Comparison of ENCODE assay signal across 11 mouse cellular contexts in the genomic region with DNA sequence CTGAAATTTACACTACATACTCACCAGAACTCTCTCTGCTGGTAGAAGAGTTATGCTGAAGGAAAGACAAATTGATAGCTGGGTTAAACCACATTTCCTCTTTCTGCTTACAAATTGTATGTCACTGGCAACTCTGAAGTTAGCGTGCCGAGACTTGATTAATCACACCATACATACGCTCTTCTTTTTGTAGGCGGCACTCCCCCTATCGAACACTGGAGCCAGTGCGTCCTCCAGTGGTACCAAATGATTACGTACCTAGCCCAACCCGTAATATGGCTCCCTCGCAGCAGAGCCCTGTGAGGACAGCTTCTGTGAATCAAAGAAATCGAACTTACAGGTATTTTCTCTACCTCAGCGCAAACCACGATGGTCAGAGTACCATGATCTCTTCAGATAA. TPM values are rescaled to one million over a fixed set of nuclear protein-coding genes. Genes with fewer than 3 reads are reported as not detected.
DNase-seq lines count a peak whose midpoint lies in the region; ATAC-seq and TF ChIP-seq lines count a peak whose summit lies in the region.
"Had no signal": no experiment of that assay in that cellular context is flagged by ENCODE, and none has a peak within 500 bp of the region (broad histone marks: within the 10 kb centered on the region; RNA-seq: fewer than 3 reads in every experiment).

No protein-coding gene starts in this region.

- intact Hi-C loops in left cerebral cortex, adult 2 months (cut with DNase I) = no loop called here

- H3K9ac ChIP-seq in liver, postnatal 0 days (replicated peaks) = no peak overlapping the region
- no peak overlapping the region for H3K9ac ChIP-seq in forebrain, embryonic 15.5 days (replicated peaks)
- H3K9ac ChIP-seq: embryonic facial prominence, embryonic 12.5 days had no signal

- no peaks in the 10 kb centered on the region for H3K9me3 ChIP-seq in liver, postnatal 0 days (ENCODE audit: low read length)
- H3K9me3 ChIP-seq in forebrain, embryonic 15.5 days = no peaks in the 10 kb centered on the region
- H3K9me3 ChIP-seq: embryonic facial prominence, embryonic 12.5 days had no signal

- no peak for DNase-seq in left cerebral cortex, adult 2 months (ENCODE audit: extremely low spot score in 1 of 2, low spot score in 2 of 2)
- no peak for DNase-seq in left cerebral cortex, adult 18-20 months (ENCODE audit: low spot score in 2 of 2)
- DNase-seq in R1 (ENCODE audit: low read depth, low spot score) = peak; percentile 55
- peak; percentile 21 for DNase-seq in liver, postnatal 0 days
- peak; percentile 47 for DNase-seq in splenic B cell, adult 2 months (ENCODE audit: low read depth, low spot score)
- DNase-seq in cerebellum, postnatal 25 days = no peak
- DNase-seq in heart, adult 8-10 months (ENCODE audit: low spot score) = no peak
- DNase-seq: kidney, postnatal 25 days had no signal

- peak; percentile 15 for TF ChIP-seq CTCF in left cerebral cortex, adult 2 months (IDR thresholded peaks at IDR 0.05)
- peak; percentile 62 for TF ChIP-seq CTCF in liver, postnatal 0 days (IDR thresholded peaks at IDR 0.05; ENCODE audit: low read depth)

- no peaks in the 10 kb centered on the region for H3K4me1 ChIP-seq in liver, postnatal 0 days (ENCODE audit: insufficient read depth)
- H3K4me1 ChIP-seq in forebrain, embryonic 15.5 days = no peaks in the 10 kb centered on the region
- H3K4me1 ChIP-seq: embryonic facial prominence, embryonic 12.5 days had no signal

- H3K27me3 ChIP-seq in liver, postnatal 0 days (ENCODE audit: insufficient read depth, low read length) = no peaks in the 10 kb centered on the region
- no peaks in the 10 kb centered on the region for H3K27me3 ChIP-seq in splenic B cell, adult 2 months (ENCODE audit: control insufficient read depth, insufficient read depth, low read length, poor library complexity, severe bottlenecking)
- H3K27me3 ChIP-seq in forebrain, embryonic 15.5 days = no peaks in the 10 kb centered on the region
- H3K27me3 ChIP-seq: embryonic facial prominence, embryonic 12.5 days had no signal

- 48% methylated on average over 12 of the region's 12 CpGs for WGBS in liver, postnatal 0 days (ENCODE audit: insufficient replicate concordance)
- 92% methylated on average over 12 of the region's 12 CpGs for WGBS in forebrain, embryonic 15.5 days

- TF ChIP-seq EP300 in liver, postnatal 0 days (IDR thresholded peaks at IDR 0.05; ENCODE audit: low read depth) = no peak

- H3K4me3 ChIP-seq in left cerebral cortex, adult 2 months = no peak overlapping the region
- H3K4me3 ChIP-seq in liver, postnatal 0 days (ENCODE audit: low read depth, low read length) = no peak overlapping the region
- H3K4me3 ChIP-seq in forebrain, embryonic 15.5 days = no peak overlapping the region
- H3K4me3 ChIP-seq: embryonic facial prominence, embryonic 12.5 days had no signal

- no peak for ATAC-seq in liver, postnatal 0 days
- no peak for ATAC-seq in forebrain, embryonic 15.5 days (replicated peaks)

- no peak overlapping the region for H3K4me2 ChIP-seq in liver, postnatal 0 days (ENCODE audit: low read depth, low read length)
- no peak overlapping the region for H3K4me2 ChIP-seq in forebrain, embryonic 15.5 days (replicated peaks)
- H3K4me2 ChIP-seq: embryonic facial prominence, embryonic 12.5 days; heart, embryonic 11.5 days had no signal

- no peaks in the 10 kb centered on the region for H3K36me3 ChIP-seq in liver, postnatal 0 days (replicated peaks; ENCODE audit: insufficient read depth, low read length)
- no peaks in the 10 kb centered on the region for H3K36me3 ChIP-seq in splenic B cell, adult 2 months (ENCODE audit: control insufficient read depth, insufficient read depth, low read length, poor library complexity, severe bottlenecking)
- peaks cover 28% of the 10 kb centered on the region for H3K36me3 ChIP-seq in forebrain, embryonic 15.5 days

- H3K27ac ChIP-seq in left cerebral cortex, adult 2 months = no peak overlapping the region
- no peak overlapping the region for H3K27ac ChIP-seq in liver, postnatal 0 days (ENCODE audit: low read depth)
- H3K27ac ChIP-seq in forebrain, embryonic 15.5 days (replicated peaks) = no peak overlapping the region
- H3K27ac ChIP-seq: embryonic facial prominence, embryonic 12.5 days had no signal

RNA-seq across cellular contexts. Expression of a gene that starts 37.6 kb away (rescaled TPM):
- total RNA-seq in left cerebral cortex, adult 2 months (2021) = 100 to 1,000 TPM; 352 to 374 TPM
- total RNA-seq in left cerebral cortex, adult 18-20 months (2021) = 100 to 1,000 TPM; 380 to 385 TPM
- polyA plus RNA-seq in liver, postnatal 0 days (2015; fragmentation: Nextera tagmentation; extraction: Ambion mirVana) = 2.0 and 2.6 TPM in 2 replicates
- polyA plus RNA-seq in forebrain, embryonic 15.5 days (2015; fragmentation: Nextera tagmentation; extraction: Ambion mirVana) = 68.9 and 71.0 TPM in 2 replicates
- total RNA-seq in heart, adult 8-10 months (2022) = 10 to 100 TPM; 16.6 to 23.4 (median 20.0) TPM

Comparison
In these comparisons a context has a peak if more than half of its experiments do, and no peak if none do; other contexts are left out.
1. DNase-seq: peak in R1 (single experiment), liver, postnatal 0 days (single experiment) and splenic B cell, adult 2 months (single experiment); none in left cerebral cortex, adult 2 months (0 of 2), left cerebral cortex, adult 18-20 months (0 of 2), cerebellum, postnatal 25 days (0 of 2) and heart, adult 8-10 months (single experiment).
2. RNA of a gene that starts 37.6 kb away (total RNA-seq): 380 to 385 TPM in left cerebral cortex, adult 18-20 months and 352 to 374 TPM in left cerebral cortex, adult 2 months; 16.6 to 23.4 TPM in heart, adult 8-10 months; every median in the first group is over 10 times any median in the second.